Mouse (Mus musculus) liver, postnatal 0 days (tissue): ENCODE data around the gene Wnt8b. TPM values are rescaled to one million over a fixed set of nuclear protein-coding genes. Genes with fewer than 3 reads are reported as not detected.

Experiments
- ATAC-seq: fragments of 200-750 bp; cut with Nextera tagmentation; 2 replicates; pipeline ENCODE4 v1.8.0; 2017; ENCODE audit warnings: mild to moderate bottlenecking, moderate library complexity
- DNase-seq: peaks from one replicate; pipeline ENCODE4 v3.0.0-alpha.2; 2016
- H3K27ac ChIP-seq: fragments of 300-500 bp; sonication (generic); 2 replicates; pipeline ENCODE4 v1.5.1; 2014; ENCODE audit warnings: antibody characterized with exemption, moderate library complexity, mild to moderate bottlenecking, low read depth
- H3K27me3 ChIP-seq: fragments of 300-500 bp; sonication (generic); 2 replicates; pipeline ENCODE4 v1.6.1; 2014; ENCODE audit warnings: low read length, control low read depth, mixed read lengths; ENCODE audit not compliant: insufficient read depth
- H3K36me3 ChIP-seq: fragments of 300-500 bp; sonication (generic); replicated peaks from 2 replicates; pipeline ENCODE4 v1.6.1; 2014; ENCODE audit warnings: mild to moderate bottlenecking, control low read depth, low read length, moderate library complexity, mixed read lengths; ENCODE audit not compliant: insufficient read depth
- H3K4me1 ChIP-seq: fragments of 300-500 bp; sonication (generic); 2 replicates; pipeline ENCODE4 v1.6.1; 2014; ENCODE audit warnings: antibody characterized with exemption, mild to moderate bottlenecking, control low read depth; ENCODE audit not compliant: insufficient read depth
- H3K4me2 ChIP-seq: fragments of 300-500 bp; sonication (generic); 2 replicates; pipeline ENCODE4 v1.6.1; 2014; ENCODE audit warnings: low read depth, mild to moderate bottlenecking, low read length, moderate library complexity, mixed read lengths
- H3K4me3 ChIP-seq: fragments of 300-500 bp; sonication (generic); 2 replicates; pipeline ENCODE4 v1.5.1; 2014; ENCODE audit warnings: low read depth, low read length
- H3K9ac ChIP-seq: fragments of 300-500 bp; sonication (generic); replicated peaks from 2 replicates; pipeline ENCODE4 v1.6.1; 2014; ENCODE audit warnings: mild to moderate bottlenecking, moderate library complexity
- H3K9me3 ChIP-seq: fragments of 300-500 bp; sonication (generic); 2 replicates; pipeline ENCODE4 v1.6.1; 2016; ENCODE audit warnings: mild to moderate bottlenecking, control low read depth, low read length, mixed read lengths
- CTCF ChIP-seq: sonication (generic); IDR thresholded peaks from 2 replicates; pipeline ENCODE4 v1.5.1; 2016; ENCODE audit warnings: antibody characterized with exemption, low read depth
- EP300 ChIP-seq: IDR thresholded peaks from 2 replicates; pipeline ENCODE4 v1.6.1; 2016; ENCODE audit warnings: antibody characterized with exemption, low read depth, mild to moderate bottlenecking
- WGBS: fragments of 180-500 bp; shearing (Covaris S2); extraction: QIAGEN DNeasy Blood & Tissue Kit; methylation state at CpG from one replicate; pipeline ENCODE4 v1.1.7; 2014; ENCODE audit not compliant: insufficient replicate concordance; 5-methylcytosine and 5-hydroxymethylcytosine counted together
- polyA plus RNA-seq: library from polyadenylated mRNA; unstranded; fragments of >200 nt; fragmentation: Nextera tagmentation; extraction: Ambion mirVana; gene quantifications from 2 replicates; pipeline ENCODE4 v1.2.1, GENCODE M21; 2015

The Wnt8b gene
- polyA plus RNA-seq, 1 experiment from 2014 or later, result not detected

DNA sequence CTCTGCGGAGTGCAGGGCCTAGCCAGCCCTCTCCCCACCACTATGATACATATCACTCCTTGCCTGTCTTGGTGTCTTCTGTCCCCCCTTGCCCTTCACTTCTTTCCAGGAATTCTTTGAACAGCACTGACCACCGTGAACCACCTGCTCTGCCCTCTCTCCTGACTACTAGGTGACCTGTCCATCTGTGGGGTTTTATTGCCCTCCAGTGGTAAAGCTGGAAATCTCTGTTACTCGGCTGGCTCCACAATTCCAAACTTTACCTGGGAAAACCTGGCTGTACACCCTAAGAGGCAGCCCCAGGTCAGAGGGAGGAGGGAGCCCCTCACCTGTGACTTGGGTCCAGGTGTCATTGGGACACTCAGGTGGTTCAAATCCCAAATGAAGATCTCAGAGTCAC is 42.1 kb downstream of the Wnt8b start:
- Histone ChIP-seq H3K4me3 (no peak overlapping the region), H3K4me2 (no peak overlapping the region), H3K36me3 (no peaks in the 10 kb centered on the region), H3K9me3 (peaks cover 3% of the 10 kb centered on the region; the same call in 1 of the 2 replicates), H3K9ac (no peak overlapping the region), H3K27me3 (no peaks in the 10 kb centered on the region), H3K27ac (no peak overlapping the region), H3K4me1 (no peaks in the 10 kb centered on the region)
- 34% methylated on average over 3 of the region's 3 CpGs for WGBS
- TF ChIP-seq CTCF (peak; percentile 54), EP300 (no peak)
- DNase-seq (no peak), ATAC-seq (no peak)

DNA sequence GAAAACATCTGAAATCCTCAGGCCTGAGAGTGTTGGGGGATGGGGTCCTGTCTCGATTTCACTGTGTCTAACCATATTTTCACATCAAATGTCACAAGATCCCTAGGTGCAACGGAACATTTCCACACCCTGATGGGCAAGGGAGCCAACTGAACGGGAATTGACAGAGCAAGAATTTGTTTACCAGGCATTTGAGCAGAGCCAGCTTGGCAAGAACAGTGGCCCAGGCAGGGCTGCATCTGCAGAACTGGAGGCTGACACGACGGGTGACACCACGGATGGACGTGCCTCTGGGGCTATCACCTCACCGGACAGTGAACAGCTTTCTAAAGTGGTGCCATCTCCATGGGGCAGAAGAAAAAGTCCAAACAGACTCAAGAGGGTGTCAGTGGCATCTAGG is 44.1 kb downstream of the Wnt8b start:
- WGBS, result 76% methylated on average over 8 of the region's 8 CpGs
- no peak overlapping the region for H3K4me2 ChIP-seq
- TF ChIP-seq CTCF (no peak), EP300 (no peak)
- H3K27me3 ChIP-seq, result no peaks in the 10 kb centered on the region
- H3K4me3 ChIP-seq, result no peak overlapping the region
- H3K4me1 ChIP-seq, result no peaks in the 10 kb centered on the region
- no peak overlapping the region for H3K27ac ChIP-seq
- DNase-seq (no peak), ATAC-seq (no peak)
- H3K36me3 ChIP-seq, result no peaks in the 10 kb centered on the region
- no peak overlapping the region for H3K9ac ChIP-seq
- peaks cover 8% of the 10 kb centered on the region for H3K9me3 ChIP-seq

DNA sequence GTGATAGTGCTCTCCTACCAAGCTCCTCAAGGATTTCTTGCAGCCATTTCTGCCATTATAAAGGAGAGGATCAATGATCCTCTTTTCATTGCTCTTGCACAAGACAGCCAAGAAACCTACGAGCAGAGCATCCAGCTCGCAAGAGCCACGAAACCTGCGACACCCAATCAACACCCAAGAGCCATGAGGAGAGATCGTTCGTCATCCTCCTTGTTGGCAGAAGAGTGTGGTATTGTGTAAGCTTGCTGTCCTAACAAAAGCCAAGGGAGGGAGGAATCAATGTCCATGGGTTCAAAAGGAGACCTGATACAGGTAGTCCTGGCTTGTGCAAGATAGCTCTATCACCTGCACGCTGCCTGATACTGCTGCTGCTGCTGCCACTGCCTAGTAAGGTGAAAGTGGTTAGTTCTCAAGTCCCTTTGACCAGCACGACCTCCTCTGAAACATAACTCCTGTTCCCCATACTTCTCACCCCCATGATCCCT is 49.5 kb downstream of the Wnt8b start:
- Histone ChIP-seq H3K9me3 (peaks cover 8% of the 10 kb centered on the region), H3K36me3 (no peaks in the 10 kb centered on the region), H3K27ac (no peak overlapping the region), H3K4me1 (no peaks in the 10 kb centered on the region), H3K4me3 (no peak overlapping the region), H3K4me2 (no peak overlapping the region), H3K9ac (no peak overlapping the region), H3K27me3 (peaks cover 5% of the 10 kb centered on the region; the same call in 1 of the 2 replicates)
- ATAC-seq, result peak; percentile 78
- no peak for TF ChIP-seq CTCF
- no peak for TF ChIP-seq EP300
- DNase-seq, result no peak
- WGBS, result 68% methylated on average over 8 of the region's 8 CpGs

DNA sequence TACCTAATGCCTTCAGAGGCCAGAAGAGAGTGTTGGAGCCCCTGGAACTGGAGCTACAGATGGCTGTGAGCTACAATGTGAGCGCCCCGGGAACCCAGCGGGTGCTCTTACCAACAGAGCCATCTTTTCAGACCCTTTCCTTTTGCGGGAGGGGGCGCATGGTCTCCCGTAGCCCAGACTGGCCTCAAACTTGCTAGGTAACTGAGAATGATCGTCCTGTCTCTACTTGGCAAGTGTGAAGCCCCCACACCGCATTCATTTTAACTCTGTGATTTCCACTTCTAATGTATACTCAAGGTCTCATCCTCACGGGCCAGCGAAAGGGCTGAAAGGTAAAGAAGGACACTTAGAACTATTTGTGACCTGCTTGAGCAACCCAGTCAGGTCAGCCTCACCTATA is 51.1 kb downstream of the Wnt8b start:
- Histone ChIP-seq H3K27ac (no peak overlapping the region), H3K4me3 (no peak overlapping the region), H3K9ac (no peak overlapping the region), H3K4me2 (0 out of 2 replicates have a peak overlapping the region, but pooled peaks have one; percentile 85), H3K4me1 (no peaks in the 10 kb centered on the region), H3K36me3 (peaks cover 13% of the 10 kb centered on the region), H3K27me3 (peaks cover 5% of the 10 kb centered on the region; the same call in 1 of the 2 replicates), H3K9me3 (peaks cover 8% of the 10 kb centered on the region)
- ATAC-seq, result no peak
- WGBS, result 67% methylated on average over 10 of the region's 10 CpGs
- no peak for TF ChIP-seq EP300
- no peak for TF ChIP-seq CTCF
- no peak for DNase-seq

DNA sequence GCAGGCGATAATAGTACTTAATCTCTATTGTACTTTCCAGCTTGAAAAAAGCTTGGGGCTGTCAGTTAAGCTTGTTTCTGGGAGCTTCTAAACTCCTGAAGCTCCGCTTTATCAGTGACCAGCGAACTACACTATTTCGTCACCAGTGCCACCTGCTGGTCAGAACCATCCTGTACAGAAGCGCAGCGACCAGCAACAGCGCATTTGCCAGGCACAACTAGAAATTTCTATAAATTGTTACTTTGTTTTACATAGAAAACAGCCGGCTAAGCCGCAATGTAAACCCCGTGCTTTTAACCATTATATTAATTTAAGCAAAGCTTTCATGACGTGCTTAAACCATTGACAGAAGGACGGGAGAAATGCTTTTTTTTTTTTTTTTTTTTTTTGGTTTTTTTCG is 51.5 kb downstream of the Wnt8b start:
- peak overlapping the region; percentile 50 for H3K4me3 ChIP-seq
- no peak overlapping the region for H3K27ac ChIP-seq
- TF ChIP-seq EP300 (no peak), CTCF (peak; percentile 85)
- peaks cover 5% of the 10 kb centered on the region; the same call in 1 of the 2 replicates for H3K27me3 ChIP-seq
- no peak overlapping the region for H3K9ac ChIP-seq
- WGBS, result 2% methylated on average over 13 of the region's 13 CpGs
- H3K4me1 ChIP-seq, result no peaks in the 10 kb centered on the region
- peak overlapping the region; percentile 85 for H3K4me2 ChIP-seq
- DNase-seq (peak; percentile 86), ATAC-seq (peak; percentile 50; the same call in 1 of the 2 replicates)
- peaks cover 16% of the 10 kb centered on the region for H3K36me3 ChIP-seq
- H3K9me3 ChIP-seq, result peaks cover 8% of the 10 kb centered on the region

DNA sequence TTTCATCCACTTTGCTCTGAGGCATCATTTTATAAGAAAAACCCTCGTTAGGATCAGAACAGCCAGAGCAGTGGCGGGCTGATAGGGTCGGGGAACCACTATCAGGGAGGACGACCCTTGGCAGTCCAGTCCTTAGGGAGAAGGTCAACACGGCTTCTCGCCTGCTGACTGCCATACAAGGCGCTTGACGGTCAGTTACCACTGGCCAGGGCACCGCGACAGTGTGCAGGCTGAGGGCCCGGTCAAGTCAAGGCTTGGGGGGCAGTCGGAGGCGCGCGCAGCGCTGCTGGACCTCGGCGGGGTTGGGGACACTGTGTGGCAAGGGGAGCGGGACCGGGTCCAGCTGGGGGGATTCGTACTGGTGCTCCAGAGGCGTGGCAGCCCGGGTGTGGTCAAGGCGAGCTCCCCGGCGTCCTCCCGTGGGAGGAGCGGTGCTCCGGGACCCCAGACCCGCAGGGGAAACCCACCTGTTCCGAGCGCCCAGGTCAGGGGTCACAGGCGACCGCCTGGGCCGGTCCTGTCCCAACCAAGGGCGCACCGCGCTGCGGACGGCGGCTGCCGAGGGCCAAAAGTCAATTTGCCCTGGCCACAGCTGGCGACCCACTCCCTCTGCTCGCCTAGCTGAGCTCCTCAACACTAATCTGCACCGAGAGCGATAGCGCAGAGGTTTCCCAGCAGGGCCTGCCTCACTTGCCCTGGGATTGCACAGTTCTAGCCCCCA is 52.2 kb downstream of the Wnt8b start, which contains the start of gene Sec31b:
Sec31b (minus strand) TSS at position 544 of the 721 bp plus-strand sequence.
- peak within 1 kb of the TSS; percentile 85 for H3K4me2 ChIP-seq
- H3K4me1 ChIP-seq, result no peaks in the 10 kb centered on the region
- peak within 1 kb of the TSS; percentile 50 for H3K4me3 ChIP-seq
- no peak within 1 kb of the TSS for H3K27ac ChIP-seq
- DNase-seq (peak; percentile 64), ATAC-seq (peak; percentile 66)
- H3K9ac ChIP-seq, result peak within 1 kb of the TSS; percentile 52
- H3K36me3 ChIP-seq, result peaks cover 23% of the 10 kb centered on the region
- 2% methylated on average over 35 of the region's 47 CpGs for WGBS
- peaks cover 4% of the 10 kb centered on the region for H3K9me3 ChIP-seq
- TF ChIP-seq CTCF (no peak), EP300 (no peak)
- peaks cover 5% of the 10 kb centered on the region; the same call in 1 of the 2 replicates for H3K27me3 ChIP-seq
